Mouse (Mus musculus) lung, postnatal 0 days (tissue): ENCODE data around the gene Slc52a3.

Source experiments
- CTCF ChIP-seq: IDR thresholded peaks from 2 replicates; pipeline ENCODE4 v1.5.1; 2016; ENCODE audit warnings: antibody characterized with exemption, mild to moderate bottlenecking
- EP300 ChIP-seq: IDR thresholded peaks from 2 replicates; pipeline ENCODE4 v1.6.1; 2016; ENCODE audit warnings: antibody characterized with exemption, mild to moderate bottlenecking, control low read depth

DNA sequence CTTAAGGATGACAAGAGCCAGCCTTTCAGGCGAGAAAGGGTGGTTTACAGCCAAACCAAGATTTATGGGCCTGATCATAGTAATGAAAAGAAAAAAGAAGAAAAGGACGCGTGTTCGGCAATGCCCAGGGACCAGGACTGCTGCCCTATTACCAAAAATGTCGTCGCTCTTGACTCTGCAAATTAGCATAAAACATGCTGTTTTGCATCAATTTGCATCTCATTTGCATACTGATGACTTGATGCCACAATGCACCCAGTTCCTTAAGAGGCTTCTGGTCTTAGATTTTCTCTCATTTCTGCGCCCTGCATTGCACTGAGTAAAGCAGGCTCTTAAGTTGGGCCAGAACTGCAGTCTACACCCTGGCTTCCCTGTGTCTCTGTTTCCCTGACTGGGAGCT lies 54.0 kb downstream of the Slc52a3 start:
- TF ChIP-seq CTCF (no peak), EP300 (no peak)
